Mouse (Mus musculus): Measurements from ENCODE around the gene Papss1. TPM values are rescaled to one million over a fixed set of nuclear protein-coding genes. Genes with fewer than 3 reads are reported as not detected.

Gene Papss1
- total RNA-seq, 2 experiments from 2014 or later, result 43.7 to 53.6 TPM

Other genes with a start within 250 kb of the Papss1 start
- gene Sgms2, start 73.4 kb upstream of the Papss1 start, total RNA-seq (2021), result 1 to 10 TPM; 3.9 to 6.6 TPM

Data from adrenal gland, adult 18-20 months (tissue).